Mouse (Mus musculus) right cerebral cortex, postnatal 10 days (tissue): ENCODE data around the gene H2-Ab1.
A peak's percentile ranks its signal among the peaks of the same experiment; 100 is the strongest.
"Not testable (repeated sequence)": the region's sequence is repeated elsewhere in the genome, so short reads cannot be mapped to it uniquely, and the experiment has no call there.

ENCODE experiments used
- DNase-seq, 2 experiments: peaks; one replicate each; pipeline ENCODE4 v3.0.0; 2021; ENCODE audit warnings: low spot score in 2 of 2

Gene H2-Ab1

GRCm38 (mm10) chr17:34308161-34308560 lies 50.7 kb downstream of the H2-Ab1 start:
- DNase-seq: no peak

- no peak for DNase-seq
Measured at GRCm38 (mm10) chr17:34309225-34309624, 51.7 kb downstream of the H2-Ab1 start.

- DNase-seq: peak; percentile 82 to 84
Measured at GRCm38 (mm10) chr17:34309683-34310385, 52.3 kb downstream of the H2-Ab1 start.

GRCm38 (mm10) chr17:34310526-34310925 lies 53.0 kb downstream of the H2-Ab1 start:
- not testable (repeated sequence) for DNase-seq

DNA sequence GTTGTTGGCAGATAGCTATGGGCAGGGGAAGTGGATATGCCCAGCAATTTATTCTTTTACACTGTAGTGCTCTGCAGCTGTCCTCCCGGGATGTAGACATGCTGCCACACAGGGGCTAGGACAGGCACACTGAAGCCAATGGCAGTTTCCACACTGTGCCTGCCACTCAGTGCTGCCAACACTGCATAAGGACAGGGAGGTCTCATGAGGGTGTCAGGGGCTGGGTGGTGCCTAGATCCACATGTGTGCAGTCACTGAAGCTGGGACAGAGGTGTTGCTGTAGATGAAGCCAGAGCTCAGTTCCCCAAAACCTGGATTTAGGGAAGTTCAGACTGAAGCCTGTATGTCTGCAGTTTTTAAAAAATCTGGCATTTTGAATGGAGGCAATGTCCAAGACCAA lies 54.7 kb downstream of the H2-Ab1 start:
- no peak for DNase-seq

DNA sequence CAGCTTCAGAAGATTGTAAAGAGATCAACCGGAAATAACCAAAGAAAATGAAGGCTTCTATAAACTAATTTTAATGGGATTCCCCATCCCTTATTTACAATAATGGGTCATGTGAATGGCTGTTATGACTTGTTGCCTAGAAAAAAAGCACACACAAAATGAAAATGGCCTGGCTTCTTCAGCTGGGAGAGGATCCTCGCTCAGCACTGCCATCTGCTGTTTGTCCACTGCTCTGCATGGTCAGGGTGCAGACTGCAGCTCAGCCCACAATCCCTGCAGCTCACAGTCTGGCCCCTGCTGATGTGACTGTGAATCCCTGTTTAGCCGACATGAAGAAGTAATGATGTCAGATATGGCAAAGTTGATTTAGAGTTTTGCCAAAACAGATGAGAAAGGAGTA lies 55.9 kb downstream of the H2-Ab1 start:
- DNase-seq: peak; percentile 55 to 81

- DNase-seq: no peak
Measured at GRCm38 (mm10) chr17:34314286-34314685, 56.8 kb downstream of the H2-Ab1 start.

DNA sequence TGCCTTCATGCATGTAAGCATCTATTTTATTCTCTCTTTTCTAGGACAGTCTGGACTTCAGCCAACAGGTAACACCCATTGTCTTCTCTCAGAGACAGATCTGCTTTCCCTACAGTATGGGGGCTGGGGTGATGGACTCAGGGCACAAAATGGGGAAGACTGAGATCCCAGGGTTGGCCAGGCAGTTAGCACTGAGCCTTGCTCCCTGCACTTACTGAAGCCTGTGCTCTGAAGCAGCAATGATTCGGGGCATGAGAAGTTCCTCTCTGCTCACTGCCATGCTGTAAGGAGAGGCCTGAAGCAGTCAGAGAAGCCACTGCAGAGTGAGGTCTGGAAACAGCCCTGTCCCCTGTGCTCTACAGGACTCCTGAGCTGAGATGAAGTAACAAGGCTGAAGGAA lies 58.0 kb downstream of the H2-Ab1 start:
- no peak for DNase-seq

DNA sequence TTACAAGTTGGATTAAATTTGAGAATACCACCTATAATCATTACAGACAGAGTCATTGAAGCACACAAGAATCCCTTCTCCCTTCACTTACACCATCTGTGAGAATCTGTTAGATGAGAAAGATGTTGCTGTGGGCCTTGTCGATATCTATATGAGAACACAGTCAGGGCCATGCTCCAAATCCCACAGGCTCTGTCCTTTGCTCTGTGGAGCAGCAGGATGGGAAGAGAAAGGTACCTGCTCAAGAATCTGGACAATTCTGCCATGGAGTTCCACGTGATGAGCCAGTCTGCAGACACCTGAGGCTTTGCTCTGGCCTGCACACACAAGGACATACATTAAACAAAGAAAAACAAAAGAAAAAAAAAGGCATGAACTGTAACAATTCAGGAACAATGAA lies 59.2 kb downstream of the H2-Ab1 start:
- no peak for DNase-seq

DNA sequence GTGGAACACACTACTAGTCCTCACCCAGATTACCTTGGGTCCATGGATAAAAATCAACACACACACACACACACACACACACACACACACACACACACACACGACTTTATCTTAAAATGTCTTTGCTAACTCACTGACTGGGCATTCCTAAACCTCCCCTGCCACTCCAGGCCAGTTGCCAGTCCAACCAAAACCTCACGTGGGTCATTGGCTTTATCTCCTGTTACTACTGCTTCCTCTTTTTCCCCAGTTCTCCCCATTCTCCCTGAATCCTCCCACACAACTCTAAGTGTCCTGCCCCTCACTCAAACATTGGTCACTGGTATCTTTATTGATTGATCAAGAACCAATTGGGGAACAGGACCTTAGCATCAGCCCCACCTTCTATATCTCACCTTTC lies 59.8 kb downstream of the H2-Ab1 start:
- DNase-seq: no peak
